Mouse (Mus musculus): Measurements from ENCODE around the gene Gpr19.

DNA sequence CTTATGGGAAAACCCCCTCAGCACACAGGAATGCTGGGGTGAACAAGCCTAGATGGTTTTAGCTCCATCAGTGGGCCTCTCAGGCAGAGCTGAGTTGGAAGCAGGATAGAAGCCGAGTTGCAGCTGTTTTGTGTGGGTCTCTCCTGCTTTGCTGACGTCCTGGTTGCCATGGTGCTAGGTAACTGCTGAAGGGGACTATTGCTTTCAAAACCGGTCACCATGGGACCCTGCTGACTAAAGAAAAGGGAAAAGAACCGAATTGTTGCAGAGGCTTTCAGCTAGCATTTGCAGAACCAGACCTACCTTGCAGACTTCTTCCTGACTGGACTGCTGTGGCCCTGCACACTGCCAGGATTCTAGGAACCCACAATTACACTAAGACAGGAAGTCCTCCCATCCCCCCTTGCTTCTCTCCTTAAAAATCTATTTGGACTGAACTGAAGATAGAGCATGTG is 9.8 kb downstream of the Gpr19 start:
- TF ChIP-seq CTCF (IDR thresholded peaks at IDR 0.05; ENCODE audit: low read depth) (no peak), EP300 (IDR thresholded peaks at IDR 0.05; ENCODE audit: low read depth) (no peak)

Measured in heart, postnatal 0 days (tissue).